Mouse (Mus musculus) neural tube, embryonic 11.5 days (tissue): ENCODE data around the gene Sept9. TPM values are rescaled to one million over a fixed set of nuclear protein-coding genes. Genes with fewer than 3 reads are reported as not detected.

Experiments used
- ATAC-seq: fragments of 200-750 bp; cut with Nextera tagmentation; 2 replicates; pipeline ENCODE4 v1.8.0; 2017; ENCODE audit warnings: moderate number of reproducible peaks, mild to moderate bottlenecking, moderate TSS enrichment, moderate library complexity; ENCODE audit not compliant: insufficient read depth, low FRiP score, low TSS enrichment
- DNase-seq: peaks from one replicate; pipeline ENCODE4 v3.0.0-alpha.2; 2015; ENCODE audit warnings: low spot score
- H3K27ac ChIP-seq: fragments of 300-500 bp; sonication (generic); 2 replicates; pipeline ENCODE4 v1.5.1; 2014; ENCODE audit warnings: low read depth, mild to moderate bottlenecking, low read length
- H3K27me3 ChIP-seq: fragments of 300-500 bp; sonication (generic); 2 replicates; pipeline ENCODE4 v1.6.1; 2014; ENCODE audit warnings: mild to moderate bottlenecking, low read length, mixed read lengths; ENCODE audit not compliant: control insufficient read depth, insufficient read depth
- H3K36me3 ChIP-seq: fragments of 300-500 bp; sonication (generic); 2 replicates; pipeline ENCODE4 v1.6.1; 2014; ENCODE audit warnings: mild to moderate bottlenecking, low read length, moderate library complexity, mixed read lengths; ENCODE audit not compliant: control insufficient read depth, insufficient read depth
- H3K4me1 ChIP-seq: fragments of 300-500 bp; sonication (generic); 2 replicates; pipeline ENCODE4 v1.6.1; 2014; ENCODE audit warnings: low read length, mixed read lengths; ENCODE audit not compliant: control insufficient read depth, insufficient read depth
- H3K4me2 ChIP-seq: fragments of 300-500 bp; sonication (generic); 2 replicates; pipeline ENCODE4 v1.6.1; 2014; ENCODE audit warnings: low read depth, mild to moderate bottlenecking, moderate library complexity
- H3K4me3 ChIP-seq: fragments of 300-500 bp; sonication (generic); 2 replicates; pipeline ENCODE4 v1.5.1; 2014; ENCODE audit warnings: low read depth, low read length
- H3K9ac ChIP-seq: fragments of 300-500 bp; sonication (generic); 2 replicates; pipeline ENCODE4 v1.6.1; 2014; ENCODE audit warnings: mild to moderate bottlenecking, low read length
- H3K9me3 ChIP-seq: fragments of 300-500 bp; sonication (generic); 2 replicates; pipeline ENCODE4 v1.6.1; 2016; ENCODE audit warnings: low read length; ENCODE audit not compliant: control insufficient read depth
- WGBS: fragments of 180-500 bp; shearing (Covaris S2); extraction: QIAGEN DNeasy Blood & Tissue Kit; methylation state at CpG from one replicate; pipeline ENCODE4 v1.1.7; 2014; 5-methylcytosine and 5-hydroxymethylcytosine counted together
- polyA plus RNA-seq: library from polyadenylated mRNA; unstranded; fragments of >200 nt; fragmentation: Nextera tagmentation; extraction: Ambion mirVana; gene quantifications from 2 replicates; pipeline ENCODE4 v1.2.1, GENCODE M21; 2014

Gene Sept9
- polyA plus RNA-seq, 1 experiment from 2014 or later, result 183 TPM

DNA sequence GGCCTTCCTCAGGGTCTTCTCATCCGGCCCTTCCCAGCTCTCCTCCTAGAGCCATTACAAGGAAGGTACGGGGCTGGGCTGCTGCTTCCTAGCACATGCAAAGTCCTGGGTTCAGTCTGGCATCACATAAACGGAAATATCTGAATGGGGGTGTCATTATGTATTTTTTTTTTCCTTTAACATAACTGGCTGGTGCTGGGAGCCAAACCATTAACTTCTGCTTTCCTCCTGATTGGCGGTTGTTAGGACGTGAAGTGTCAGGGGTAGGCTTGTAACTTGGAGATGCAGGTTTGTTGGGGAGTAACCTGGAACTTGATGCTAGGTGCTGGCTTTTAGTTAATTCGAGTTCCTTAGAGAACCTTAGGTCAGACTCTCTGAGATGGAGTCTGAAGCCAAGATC lies 203.6 kb downstream of the Sept9 start:
- no peak for ATAC-seq
- no peak overlapping the region for H3K4me3 ChIP-seq
- H3K9me3 ChIP-seq, result no peaks in the 10 kb centered on the region
- H3K36me3 ChIP-seq, result no peaks in the 10 kb centered on the region
- H3K27ac ChIP-seq, result no peak overlapping the region
- H3K27me3 ChIP-seq, result 0 out of 2 replicates have a peak, but pooled peaks cover 3% of the 10 kb centered on the region
- no peak overlapping the region for H3K4me2 ChIP-seq
- DNase-seq, result no peak
- H3K9ac ChIP-seq, result no peak overlapping the region
- H3K4me1 ChIP-seq, result peaks cover 14% of the 10 kb centered on the region
- 87% methylated on average over 6 of the region's 6 CpGs for WGBS

DNA sequence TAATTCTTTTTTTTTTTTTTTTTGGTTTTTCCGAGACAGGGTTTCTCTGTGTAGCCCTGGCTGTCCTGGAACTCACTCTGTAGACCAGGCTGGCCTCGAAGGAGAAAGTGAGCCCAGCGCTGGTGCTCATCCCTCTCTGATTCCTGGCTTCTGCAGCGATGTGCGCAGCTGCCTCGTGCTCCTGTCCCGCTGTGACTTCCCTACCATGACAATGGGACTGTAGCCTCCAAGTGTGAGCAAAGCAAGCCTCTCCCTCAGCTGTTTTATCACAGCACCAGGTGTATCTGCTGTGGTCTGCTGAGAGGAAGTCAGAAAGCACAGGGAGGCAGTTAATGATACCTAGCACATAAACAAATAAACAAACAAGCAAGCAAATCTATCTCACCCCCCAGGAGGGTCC lies 204.3 kb downstream of the Sept9 start:
- Histone ChIP-seq H3K4me3 (no peak overlapping the region), H3K36me3 (no peaks in the 10 kb centered on the region), H3K27me3 (0 out of 2 replicates have a peak, but pooled peaks cover 3% of the 10 kb centered on the region), H3K4me1 (peaks cover 18% of the 10 kb centered on the region), H3K9me3 (no peaks in the 10 kb centered on the region), H3K4me2 (no peak overlapping the region), H3K9ac (peak overlapping the region; percentile 37), H3K27ac (no peak overlapping the region)
- WGBS, result 41% methylated on average over 7 of the region's 7 CpGs
- no peak for ATAC-seq
- DNase-seq, result no peak

DNA sequence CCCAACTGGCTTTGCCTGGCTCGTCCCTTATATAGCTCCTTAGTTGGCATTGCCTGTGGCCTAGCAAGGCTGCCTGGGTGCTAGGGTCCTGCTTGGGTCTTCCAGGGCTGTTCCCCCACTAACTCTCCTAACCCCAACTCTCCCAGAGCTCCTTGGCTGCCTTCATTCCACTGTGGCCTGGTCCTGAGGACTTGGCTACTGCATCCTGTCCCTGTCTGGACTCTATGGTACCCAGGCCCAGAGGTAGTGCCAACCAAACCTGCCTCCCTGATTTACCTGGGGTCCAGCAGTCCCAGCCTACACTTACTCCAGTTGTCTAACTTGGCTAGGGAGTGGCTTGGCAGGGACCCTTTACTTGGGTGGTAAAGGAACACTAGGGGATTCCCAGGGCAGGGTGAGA lies 207.2 kb downstream of the Sept9 start:
- no peak overlapping the region for H3K4me3 ChIP-seq
- 69% methylated on average over 1 of the region's 1 CpGs for WGBS
- DNase-seq (no peak), ATAC-seq (no peak)
- H3K27me3 ChIP-seq, result peaks cover 8% of the 10 kb centered on the region
- H3K9ac ChIP-seq, result peak overlapping the region; percentile 26
- H3K9me3 ChIP-seq, result no peaks in the 10 kb centered on the region
- H3K27ac ChIP-seq, result peak overlapping the region; percentile 91
- peaks cover 27% of the 10 kb centered on the region for H3K4me1 ChIP-seq
- no peaks in the 10 kb centered on the region for H3K36me3 ChIP-seq
- peak overlapping the region; percentile 53; the same call in 1 of the 2 replicates for H3K4me2 ChIP-seq

DNA sequence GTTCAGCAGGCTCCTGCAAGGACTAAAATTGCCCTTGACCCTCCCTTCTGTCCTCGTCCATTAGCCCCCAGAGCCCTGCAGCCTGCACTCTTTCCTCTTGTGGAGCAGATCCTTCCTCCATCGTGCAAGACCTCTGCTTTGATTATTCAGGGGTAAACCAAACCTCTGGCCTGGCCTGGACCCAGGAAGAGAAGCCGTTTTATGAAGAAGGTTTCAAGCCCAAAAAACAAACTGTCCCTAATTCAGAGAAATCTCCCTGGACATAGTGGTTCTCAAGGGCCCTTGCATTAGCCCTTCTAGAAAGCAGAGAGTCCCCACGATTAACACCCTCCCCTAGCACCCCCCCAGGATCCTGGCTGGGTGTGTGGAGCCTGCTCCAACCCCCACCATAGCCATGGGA lies 207.7 kb downstream of the Sept9 start:
- Histone ChIP-seq H3K4me2 (peak overlapping the region; percentile 53; the same call in 1 of the 2 replicates), H3K4me1 (peaks cover 27% of the 10 kb centered on the region), H3K9me3 (no peaks in the 10 kb centered on the region), H3K4me3 (no peak overlapping the region), H3K36me3 (no peaks in the 10 kb centered on the region), H3K27ac (peak overlapping the region; percentile 91), H3K9ac (peak overlapping the region; percentile 45), H3K27me3 (peaks cover 8% of the 10 kb centered on the region)
- ATAC-seq (no peak), DNase-seq (no peak)
- WGBS, result 14% methylated on average over 4 of the region's 4 CpGs

DNA sequence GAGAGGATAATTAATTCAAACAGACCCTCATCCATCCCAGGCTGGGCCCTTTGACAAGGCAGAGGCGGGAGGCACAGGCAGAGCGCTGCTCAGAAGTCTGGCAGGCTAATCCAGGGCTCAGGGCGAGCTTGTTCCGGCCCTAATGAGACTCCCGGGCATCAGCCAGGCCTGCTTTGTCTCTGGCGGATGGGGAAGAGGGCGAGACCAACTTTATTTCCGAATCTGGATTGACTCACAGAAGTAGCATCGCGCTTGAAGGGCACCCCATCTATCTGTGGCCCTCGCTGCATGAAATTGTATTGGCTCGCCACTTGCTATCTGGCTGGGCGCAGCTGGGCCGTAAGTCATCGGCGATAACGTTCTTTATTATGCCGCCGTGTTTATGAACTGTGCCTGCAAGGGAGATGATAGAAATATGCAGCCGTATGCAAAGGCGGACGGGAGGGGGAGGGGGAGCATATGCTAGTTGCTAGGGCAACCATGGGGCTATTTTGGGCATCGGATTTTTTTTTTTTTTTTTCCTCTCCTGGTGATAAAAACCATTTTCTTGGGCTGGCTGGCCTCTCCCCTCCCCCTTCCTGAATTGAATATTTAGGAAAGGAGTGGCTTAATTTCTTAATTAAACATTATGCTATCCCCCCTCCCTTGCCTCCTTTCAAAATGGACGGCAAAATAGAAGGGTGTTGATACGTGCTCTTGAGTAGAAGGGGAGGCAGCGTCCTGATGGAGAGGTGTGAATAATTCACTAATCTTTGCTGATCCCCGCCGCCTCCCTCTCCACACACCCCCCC lies 208.4 kb downstream of the Sept9 start:
- Histone ChIP-seq H3K36me3 (no peaks in the 10 kb centered on the region), H3K27me3 (peaks cover 10% of the 10 kb centered on the region), H3K4me3 (peak overlapping the region; percentile 33), H3K4me1 (peaks cover 27% of the 10 kb centered on the region), H3K9ac (peak overlapping the region; percentile 45), H3K9me3 (no peaks in the 10 kb centered on the region), H3K4me2 (peak overlapping the region; percentile 53), H3K27ac (peak overlapping the region; percentile 91)
- ATAC-seq (peak; percentile 87), DNase-seq (peak; percentile 77)
- WGBS, result 0% methylated on average over 28 of the region's 28 CpGs

DNA sequence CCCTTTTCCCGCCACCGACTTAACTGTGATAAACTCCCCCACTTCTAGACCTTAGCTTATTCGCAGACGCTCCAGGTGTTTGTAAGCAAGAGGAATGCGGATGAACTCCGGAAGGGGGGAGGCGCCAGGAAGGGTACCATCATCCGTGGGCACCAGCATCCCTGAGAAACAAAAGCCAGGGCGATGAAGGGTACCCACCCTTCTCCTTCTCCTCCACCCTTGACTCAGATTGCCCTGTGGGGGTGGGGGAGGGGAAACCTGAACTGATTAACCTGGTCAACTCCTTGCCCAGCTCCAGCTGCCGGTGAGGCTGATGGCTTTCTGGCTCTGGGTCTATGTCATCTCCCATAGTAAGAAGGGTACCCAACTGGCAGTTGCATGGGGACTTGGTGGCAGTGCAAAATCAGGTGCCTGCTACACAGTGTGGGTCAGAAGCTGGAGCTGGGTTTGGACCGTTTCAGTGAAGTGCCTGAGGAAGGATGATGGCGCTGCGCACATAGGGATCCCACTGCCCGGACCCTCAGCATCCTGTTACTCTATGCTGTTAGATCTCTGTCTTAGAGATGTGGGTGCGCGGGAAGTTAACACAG lies 209.1 kb downstream of the Sept9 start:
- Histone ChIP-seq H3K27me3 (peaks cover 11% of the 10 kb centered on the region), H3K4me3 (peak overlapping the region; percentile 33), H3K27ac (peak overlapping the region; percentile 91), H3K36me3 (no peaks in the 10 kb centered on the region), H3K4me1 (peaks cover 30% of the 10 kb centered on the region), H3K9me3 (no peaks in the 10 kb centered on the region), H3K4me2 (peak overlapping the region; percentile 53), H3K9ac (peak overlapping the region; percentile 9; the same call in 1 of the 2 replicates)
- DNase-seq (peak; percentile 43), ATAC-seq (no peak; the same call in 1 of the 2 replicates)
- 6% methylated on average over 15 of the region's 16 CpGs for WGBS

DNA sequence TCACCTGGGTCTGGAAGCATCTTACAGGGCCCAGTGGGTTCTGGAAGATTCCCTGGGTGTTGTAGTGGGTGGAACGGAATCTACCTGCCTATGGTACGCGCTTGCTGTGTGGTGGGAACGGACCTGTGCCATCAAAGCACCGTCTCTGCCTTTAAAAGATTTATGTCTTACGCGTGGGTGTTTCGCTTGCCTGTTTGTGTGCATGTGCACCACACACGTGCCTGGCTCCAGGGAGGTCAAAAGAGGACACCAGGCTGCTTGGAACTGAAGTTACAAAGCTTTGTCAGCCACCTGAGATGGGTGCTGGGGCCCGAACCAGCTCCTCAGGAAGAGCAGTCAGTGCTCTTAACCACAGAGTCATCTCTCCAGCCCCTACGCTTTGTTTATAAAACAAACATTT lies 209.9 kb downstream of the Sept9 start:
- Histone ChIP-seq H3K4me2 (no peak overlapping the region), H3K9me3 (no peaks in the 10 kb centered on the region), H3K9ac (no peak overlapping the region), H3K4me3 (no peak overlapping the region), H3K27me3 (peaks cover 19% of the 10 kb centered on the region), H3K27ac (peak overlapping the region; percentile 91), H3K36me3 (no peaks in the 10 kb centered on the region), H3K4me1 (peaks cover 35% of the 10 kb centered on the region)
- ATAC-seq (no peak), DNase-seq (no peak)
- WGBS, result 59% methylated on average over 11 of the region's 11 CpGs

DNA sequence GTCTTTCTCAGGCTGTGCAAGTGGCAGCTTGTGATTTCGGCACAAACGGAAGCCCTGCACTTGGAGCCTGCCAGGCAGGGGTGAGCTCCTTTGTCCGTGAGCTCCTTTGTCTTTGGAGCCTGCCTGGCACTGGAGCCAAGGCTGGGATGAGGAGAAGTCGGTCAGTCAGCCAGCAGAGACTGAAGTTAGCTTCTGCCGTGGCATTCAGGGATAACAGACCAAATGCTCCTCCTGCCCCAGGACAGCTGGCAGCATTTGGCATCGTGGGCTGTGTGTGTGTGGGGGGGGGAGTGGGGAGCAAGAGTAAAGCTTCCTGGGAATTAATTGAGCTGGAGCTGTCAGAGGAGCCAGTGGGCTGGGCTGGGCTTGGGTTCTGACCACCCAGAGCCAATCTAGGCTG lies 210.6 kb downstream of the Sept9 start:
- peak overlapping the region; percentile 58; the same call in 1 of the 2 replicates for H3K27ac ChIP-seq

More for the DNA sequence above, 210.6 kb downstream of the Sept9 start:
- no peak for ATAC-seq
- H3K4me3 ChIP-seq, result no peak overlapping the region
- H3K4me2 ChIP-seq, result no peak overlapping the region
- DNase-seq, result no peak
- peaks cover 22% of the 10 kb centered on the region for H3K27me3 ChIP-seq
- H3K9ac ChIP-seq, result peak overlapping the region; percentile 49; the same call in 1 of the 2 replicates
- 15% methylated on average over 6 of the region's 6 CpGs for WGBS
- peaks cover 42% of the 10 kb centered on the region for H3K4me1 ChIP-seq
- H3K9me3 ChIP-seq, result no peaks in the 10 kb centered on the region
- H3K36me3 ChIP-seq, result no peaks in the 10 kb centered on the region
